Mouse (Mus musculus): ENCODE measurements around the gene Obsl1. TPM values are rescaled to one million over a fixed set of nuclear protein-coding genes. Genes with fewer than 3 reads are reported as not detected.

The Obsl1 gene
- polyA plus RNA-seq, 1 experiment = 3.3 TPM

- DNase-seq (ENCODE audit: low read depth, low spot score) = no peak
- WGBS = 5% methylated on average over 23 of the region's 23 CpGs
Observed at GRCm38 (mm10) chr1:75458789-75459684, 47.2 kb downstream of the Obsl1 start.

- DNase-seq (ENCODE audit: low read depth, low spot score) = no peak
- WGBS = 4% methylated on average over 42 of the region's 42 CpGs
Observed at GRCm38 (mm10) chr1:75458025-75458788, 48.0 kb downstream of the Obsl1 start.

GRCm38 (mm10) chr1:75457710-75458024 is 48.6 kb downstream of the Obsl1 start:
- DNase-seq (ENCODE audit: low read depth, low spot score) = no peak
- WGBS = 12% methylated on average over 10 of the region's 10 CpGs

GRCm38 (mm10) chr1:75456746-75457564 is 49.3 kb downstream of the Obsl1 start:
- no peak for DNase-seq (ENCODE audit: low read depth, low spot score)
- 28% methylated on average over 14 of the region's 14 CpGs for WGBS

GRCm38 (mm10) chr1:75455948-75456347 is 50.3 kb downstream of the Obsl1 start:
- no peak for DNase-seq (ENCODE audit: low read depth, low spot score)
- WGBS = 64% methylated on average over 5 of the region's 5 CpGs

- DNase-seq (ENCODE audit: low read depth, low spot score) = no peak
- WGBS = 76% methylated on average over 3 of the region's 3 CpGs
Observed at GRCm38 (mm10) chr1:75455433-75455832, 50.8 kb downstream of the Obsl1 start.

- WGBS = 82% methylated on average over 4 of the region's 5 CpGs
- no peak for DNase-seq (ENCODE audit: low read depth, low spot score)
Observed at GRCm38 (mm10) chr1:75451900-75452299, 54.4 kb downstream of the Obsl1 start.

GRCm38 (mm10) chr1:75450314-75451005 is 55.8 kb downstream of the Obsl1 start, which contains the start of gene Asic4:
TSS of gene Asic4 (plus strand) at chr1:75450436.
- DNase-seq (ENCODE audit: low read depth, low spot score) = no peak
- 5% methylated on average over 35 of the region's 35 CpGs for WGBS

- DNase-seq (ENCODE audit: low read depth, low spot score) = no peak
- 19% methylated on average over 8 of the region's 8 CpGs for WGBS
Observed at GRCm38 (mm10) chr1:75449377-75450135, 56.7 kb downstream of the Obsl1 start.

GRCm38 (mm10) chr1:75448937-75449336 is 57.3 kb downstream of the Obsl1 start:
- DNase-seq (ENCODE audit: low read depth, low spot score) = no peak
- WGBS = 9% methylated on average over 14 of the region's 14 CpGs

- 5% methylated on average over 7 of the region's 7 CpGs for WGBS
- DNase-seq (ENCODE audit: low read depth, low spot score) = no peak
Observed at GRCm38 (mm10) chr1:75448052-75448431, 58.2 kb downstream of the Obsl1 start.

- peak; percentile 31 for DNase-seq (ENCODE audit: low read depth, low spot score)
- 9% methylated on average over 10 of the region's 10 CpGs for WGBS
Observed at GRCm38 (mm10) chr1:75447265-75448051, 58.8 kb downstream of the Obsl1 start.

- no peak for DNase-seq (ENCODE audit: low read depth, low spot score)
- 16% methylated on average over 20 of the region's 20 CpGs for WGBS
Observed at GRCm38 (mm10) chr1:75446656-75447055, 59.6 kb downstream of the Obsl1 start.

- 2% methylated on average over 22 of the region's 22 CpGs for WGBS
- DNase-seq (ENCODE audit: low read depth, low spot score) = no peak
Observed at GRCm38 (mm10) chr1:75445751-75446611, 60.3 kb downstream of the Obsl1 start.

GRCm38 (mm10) chr1:75445141-75445701 is 61.0 kb downstream of the Obsl1 start:
- WGBS = 9% methylated on average over 9 of the region's 9 CpGs
- no peak for DNase-seq (ENCODE audit: low read depth, low spot score)

GRCm38 (mm10) chr1:75444208-75444607 is 62.0 kb downstream of the Obsl1 start:
- no peak for DNase-seq (ENCODE audit: low read depth, low spot score)
- 50% methylated on average over 3 of the region's 3 CpGs for WGBS
